Mouse (Mus musculus): Measurements from ENCODE around the gene Pigv. TPM values are rescaled to one million over a fixed set of nuclear protein-coding genes. Genes with fewer than 3 reads are reported as not detected.

The Pigv gene
- total RNA-seq, 2 experiments from 2014 or later, result 17.7 to 20.8 TPM

- no peak for DNase-seq
These were observed 58.6 kb downstream of the Pigv start for GRCm38 (mm10) chr4:133613867-133614266.

GRCm38 (mm10) chr4:133613026-133613425 lies 59.4 kb downstream of the Pigv start:
- DNase-seq, result no peak

- no peak for DNase-seq
These were observed 60.0 kb downstream of the Pigv start for GRCm38 (mm10) chr4:133612416-133612815.

GRCm38 (mm10) chr4:133611815-133612214 lies 60.6 kb downstream of the Pigv start:
- no peak for DNase-seq

Small RNA genes within 50 kb of the gene (microRNA-seq; reads per million reads assigned to microRNA genes)
- gene Mir7227, result 0.75 reads per million

Other genes starting within 250 kb of the Pigv start
- gene Tent5b, start 192.5 kb downstream of the Pigv start, total RNA-seq (2021), result 1 to 10 TPM; 1.0 to 3.5 TPM
- gene Trnp1, start 174.1 kb downstream of the Pigv start, total RNA-seq (2021), result 1 to 10 TPM; 3.4 to 4.6 TPM
- gene Kdf1, start 153.7 kb downstream of the Pigv start, total RNA-seq (2021), result 1 to 10 TPM in 1 of 2 experiments, under 1 TPM in 1; 0.76 to 4.6 TPM
- gene Nudc, start 126.7 kb downstream of the Pigv start, total RNA-seq (2021), result 100 to 1,000 TPM; 152 to 166 TPM
- gene Nr0b2, start 119.3 kb downstream of the Pigv start, total RNA-seq (2021), result 10 to 100 TPM; 27.9 to 52.7 TPM
- gene Gpatch3, start 97.9 kb downstream of the Pigv start, total RNA-seq (2021), result 1 to 10 TPM; 4.8 to 5.7 TPM
- 10 to 100 TPM; 16.4 to 21.4 TPM for gene Gpn2, start 88.3 kb downstream of the Pigv start, total RNA-seq (2021)
- 1 to 10 TPM; 1.2 to 1.4 TPM for gene Sfn, start 70.5 kb downstream of the Pigv start, total RNA-seq (2021)
- gene Zdhhc18, start 22.5 kb downstream of the Pigv start, total RNA-seq (2021), result 10 to 100 TPM; 15.2 to 24.9 TPM
- 10 to 100 TPM; 51.8 to 54.7 TPM for gene Arid1a, start 84.1 kb upstream of the Pigv start, total RNA-seq (2021)
- gene Rps6ka1, start 215.2 kb upstream of the Pigv start, total RNA-seq (2021), result 10 to 100 TPM; 13.6 to 18.1 TPM

Measured in adrenal gland, postnatal 36 days (tissue).